Mouse (Mus musculus) right cerebral cortex, postnatal 36 days (tissue): ENCODE results near the gene Fer1l5.

Experiments
- DNase-seq, 2 experiments: peaks; one replicate each; pipeline ENCODE4 v3.0.0; 2022; ENCODE audit warnings: low spot score in 2 of 2, mixed read lengths in 1 of 2

Gene Fer1l5

GRCm38 (mm10) chr1:36432999-36433398 is 60.9 kb downstream of the Fer1l5 start:
- no peak for DNase-seq

DNA sequence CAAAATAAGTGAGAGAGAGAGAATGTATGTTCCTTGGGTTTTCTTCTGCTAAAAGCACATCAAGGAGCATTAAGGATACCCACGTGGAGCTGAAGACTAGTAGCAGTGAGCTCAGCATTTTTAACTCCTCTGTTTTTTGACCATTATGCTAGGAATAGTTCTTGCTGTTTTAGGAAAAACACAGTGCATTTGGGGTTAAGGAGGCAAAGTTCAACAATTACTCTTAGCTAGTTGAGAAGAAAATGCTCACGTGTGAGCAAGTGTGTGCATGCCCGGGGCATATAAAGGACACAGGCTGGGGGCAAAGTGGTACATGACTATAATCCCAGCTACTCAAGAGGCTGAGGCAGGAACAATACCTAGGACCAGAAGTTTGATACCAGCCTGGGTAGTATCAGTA is 61.5 kb downstream of the Fer1l5 start:
- DNase-seq, result no peak

DNA sequence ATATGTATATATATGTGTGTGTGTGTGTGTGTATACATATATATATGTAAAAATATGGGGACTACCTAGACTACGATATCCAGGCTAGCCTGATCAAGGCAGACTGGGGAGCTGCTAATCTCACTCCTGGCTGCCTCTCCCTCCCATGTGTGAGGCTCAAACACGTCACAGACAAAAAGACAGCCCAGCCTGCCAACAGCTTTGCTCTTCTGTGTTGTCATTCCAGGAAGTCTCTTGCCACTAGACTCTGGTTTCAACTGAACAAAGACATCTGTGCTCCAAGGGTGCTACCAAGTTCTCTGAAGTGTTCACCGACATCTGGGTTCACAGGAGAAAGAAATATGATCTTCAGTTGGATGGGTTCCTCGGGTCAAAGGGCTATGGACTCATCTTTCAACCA is 63.0 kb downstream of the Fer1l5 start:
- DNase-seq, result no peak

DNA sequence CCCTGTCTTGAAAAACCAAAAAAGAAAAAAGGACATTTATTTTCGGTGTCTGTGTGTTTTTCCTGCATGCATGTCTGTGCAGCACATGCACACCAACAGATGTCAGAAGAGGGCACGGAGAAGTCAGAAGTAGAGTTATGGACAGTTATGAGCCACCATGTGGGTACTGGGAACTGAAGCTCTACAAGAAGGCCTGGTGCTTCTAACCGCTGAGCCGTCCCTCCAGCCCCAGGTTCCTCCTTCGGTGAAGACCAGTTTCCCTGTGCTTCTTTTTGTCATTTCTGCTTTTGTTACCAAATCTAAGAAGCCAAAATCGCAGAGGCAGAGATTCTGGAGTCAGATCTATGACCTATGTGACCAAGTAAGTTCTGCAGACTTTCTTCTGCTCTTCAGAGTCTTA is 64.4 kb downstream of the Fer1l5 start:
- DNase-seq, result no peak

DNA sequence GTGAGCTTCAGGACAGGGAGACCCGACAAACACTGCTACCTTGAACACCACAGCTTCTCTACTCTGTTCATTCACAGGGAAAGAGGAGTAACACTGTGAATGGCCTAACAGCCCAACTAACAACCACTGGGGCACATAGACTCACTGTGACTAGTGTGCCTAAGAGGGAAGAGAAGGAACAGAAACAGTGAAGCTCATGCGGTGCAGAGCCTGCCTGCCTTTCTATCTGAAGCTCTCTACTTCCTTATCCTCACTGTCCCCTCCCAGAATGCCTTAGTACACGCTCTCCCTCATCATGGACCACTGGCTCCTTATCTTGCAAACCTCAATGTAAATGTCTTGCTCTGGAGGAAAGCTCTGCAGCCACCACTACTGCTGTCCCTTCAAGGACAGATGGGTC is 65.1 kb downstream of the Fer1l5 start:
- no peak for DNase-seq

- DNase-seq, result peak; percentile 39 to 50
Observed at GRCm38 (mm10) chr1:36441101-36441500, 69.0 kb downstream of the Fer1l5 start.

DNA sequence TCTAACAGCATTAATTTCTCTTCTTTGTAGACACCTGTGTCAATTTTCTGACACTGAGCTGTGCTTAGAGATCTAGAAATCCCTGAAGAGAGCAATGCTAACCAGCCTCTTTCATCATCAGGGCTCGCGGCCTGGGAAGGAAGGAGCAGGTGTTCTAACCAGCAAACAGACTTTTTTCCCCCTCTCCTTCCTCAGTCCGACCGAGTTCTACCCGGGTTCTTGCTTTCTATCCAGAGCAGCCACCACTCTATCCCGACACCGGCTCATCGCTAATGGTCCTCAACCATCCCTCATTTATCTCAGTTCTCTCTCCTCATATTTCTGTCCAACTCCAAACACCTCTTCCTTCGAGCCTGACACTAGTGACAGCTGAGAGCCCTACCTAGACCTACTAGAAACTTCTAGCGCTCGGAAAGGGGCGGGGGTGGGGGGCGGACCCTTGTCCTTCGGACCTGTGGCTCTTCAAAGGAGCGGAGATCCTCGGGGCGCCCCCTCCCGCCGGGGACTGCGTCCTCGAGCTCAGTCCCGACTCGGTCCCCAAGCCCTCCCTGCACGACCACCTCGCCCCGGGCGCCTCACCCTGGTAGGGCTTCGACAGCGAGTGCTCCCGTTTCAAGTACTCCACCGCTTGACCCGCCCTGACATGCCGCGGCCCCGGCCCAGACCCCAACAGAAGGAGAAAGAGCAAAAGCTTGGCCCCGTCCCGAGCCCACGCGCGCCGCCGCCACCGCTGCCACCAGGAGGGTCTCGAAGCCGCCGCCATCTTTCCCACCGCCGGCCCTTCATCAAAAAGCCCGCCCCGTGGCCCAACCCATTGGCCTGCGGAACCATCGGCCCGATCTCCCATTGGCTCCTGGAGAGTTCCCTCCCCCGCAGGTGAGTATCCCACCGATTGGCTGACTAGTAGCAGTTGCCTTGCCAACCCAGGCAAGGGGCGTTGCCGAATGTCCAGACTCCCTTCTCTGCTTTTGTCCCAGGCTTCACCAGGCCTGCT is 72.7 kb downstream of the Fer1l5 start, which contains the start of gene Lman2l:
Gene Lman2l, minus strand, starts transcription at position 801 of the 994 bp plus-strand sequence.
- peak; percentile 98 for DNase-seq

DNA sequence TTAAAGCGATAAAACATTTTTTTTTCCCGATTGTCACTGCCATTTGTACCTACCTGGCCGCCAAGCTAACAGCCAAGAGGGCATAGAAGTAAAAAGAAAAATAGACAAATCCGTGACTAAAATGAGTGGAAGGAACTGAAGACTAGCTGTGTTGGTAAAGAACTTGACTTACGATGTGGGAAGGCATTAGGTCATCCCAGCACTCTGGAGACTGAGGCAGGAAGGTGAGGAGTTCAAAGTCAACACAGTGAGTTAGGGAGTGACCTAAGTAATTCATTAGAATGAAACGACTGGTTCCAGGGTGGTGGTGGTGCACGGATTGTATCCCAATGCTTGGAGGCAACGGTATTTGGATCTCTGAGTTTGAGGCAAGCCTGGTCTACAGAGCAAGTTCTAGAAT is 73.4 kb downstream of the Fer1l5 start:
- DNase-seq, result no peak

DNA sequence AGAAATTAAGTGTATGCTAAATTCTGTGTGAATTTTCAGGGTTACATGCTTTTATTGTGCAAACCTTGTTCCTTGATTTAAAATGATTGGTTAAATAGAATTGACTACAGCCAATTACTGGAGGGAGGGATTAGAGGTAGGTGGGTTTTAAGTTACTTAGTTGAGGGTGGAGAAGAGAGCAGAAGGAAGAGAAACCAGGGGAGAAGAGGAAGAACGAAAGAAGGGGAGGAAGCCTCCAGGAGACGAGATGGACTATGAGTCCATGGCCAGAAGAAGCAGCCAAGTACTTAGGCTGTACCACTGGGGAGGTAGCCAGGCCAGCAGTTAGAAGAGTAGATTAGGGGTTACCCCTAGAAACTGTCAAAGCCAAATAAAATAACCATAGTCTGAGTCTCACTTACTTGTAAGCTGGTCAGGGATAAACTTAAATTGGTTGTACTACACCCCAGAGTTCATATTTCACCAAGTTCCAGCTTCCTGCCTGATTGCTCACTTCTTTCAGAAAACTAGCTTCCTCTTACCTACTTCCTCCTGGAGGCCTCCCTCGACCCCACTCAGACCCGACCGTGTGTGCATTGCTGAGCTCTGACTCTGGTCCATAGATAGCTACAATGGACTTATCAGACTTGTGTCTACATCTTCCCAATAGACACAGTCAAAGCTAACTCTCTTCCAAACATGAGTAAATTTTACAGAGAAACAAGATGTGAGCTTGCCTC is 74.2 kb downstream of the Fer1l5 start:
- no peak for DNase-seq

GRCm38 (mm10) chr1:36446841-36447240 is 74.8 kb downstream of the Fer1l5 start:
- DNase-seq, result no peak

DNA sequence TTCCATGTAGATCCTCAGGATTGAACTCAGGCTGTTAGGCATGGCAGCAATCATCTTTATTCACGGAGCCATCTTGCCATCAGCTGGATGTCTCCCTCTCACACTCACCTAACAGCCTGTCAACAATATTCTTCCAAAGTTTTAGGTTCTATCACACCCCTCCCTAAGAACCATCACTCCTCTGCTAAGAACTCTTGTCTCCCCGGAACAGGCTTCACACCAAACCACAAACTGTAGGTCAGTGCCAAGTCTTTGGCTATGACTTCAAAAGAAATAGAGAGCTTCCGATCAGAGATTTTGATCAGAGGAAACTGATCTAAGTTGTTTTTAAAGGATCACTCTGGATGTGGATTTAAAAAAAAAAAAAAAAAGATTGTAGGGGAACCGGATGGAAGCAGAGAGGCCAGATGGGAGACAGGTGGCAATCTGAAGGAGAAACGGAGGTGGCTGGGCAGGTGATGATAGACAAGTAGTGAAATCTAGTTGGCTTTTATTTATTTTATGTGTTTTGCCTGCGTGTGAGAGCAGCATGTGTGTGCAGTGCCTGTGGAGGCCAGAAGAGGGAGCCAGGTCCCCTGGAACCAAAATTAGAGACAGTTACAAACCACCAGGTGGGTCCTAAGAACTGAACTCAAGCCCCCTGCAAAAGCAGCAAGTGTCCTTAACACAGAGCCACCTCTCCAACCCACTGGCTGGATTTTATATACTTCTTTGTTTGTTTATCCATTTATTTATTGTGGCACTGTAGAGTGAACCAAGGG is 82.1 kb downstream of the Fer1l5 start:
- no peak for DNase-seq

GRCm38 (mm10) chr1:36457388-36458014 is 85.4 kb downstream of the Fer1l5 start:
- DNase-seq, result no peak

- no peak for DNase-seq
Observed at GRCm38 (mm10) chr1:36458169-36458568, 86.1 kb downstream of the Fer1l5 start.

DNA sequence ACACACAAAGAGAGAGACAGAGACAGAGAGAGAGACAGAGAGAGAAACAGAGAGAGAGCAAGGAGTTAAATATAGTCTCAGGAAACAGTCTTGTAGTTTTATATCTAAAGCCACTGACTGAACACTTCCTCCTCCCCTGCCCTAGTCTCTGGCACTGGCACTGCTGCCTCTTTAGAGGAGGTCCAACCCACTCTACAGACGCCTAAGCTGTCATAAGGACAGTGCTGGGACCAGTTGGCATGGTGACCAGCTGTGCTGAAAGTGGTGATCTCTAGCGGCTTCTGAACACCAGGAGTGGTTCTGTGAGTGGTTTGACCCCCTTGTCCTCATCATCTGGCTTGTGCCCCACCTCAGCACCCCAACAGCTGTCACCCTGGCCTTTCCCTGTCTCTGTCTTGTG is 89.7 kb downstream of the Fer1l5 start:
- DNase-seq, result no peak

DNA sequence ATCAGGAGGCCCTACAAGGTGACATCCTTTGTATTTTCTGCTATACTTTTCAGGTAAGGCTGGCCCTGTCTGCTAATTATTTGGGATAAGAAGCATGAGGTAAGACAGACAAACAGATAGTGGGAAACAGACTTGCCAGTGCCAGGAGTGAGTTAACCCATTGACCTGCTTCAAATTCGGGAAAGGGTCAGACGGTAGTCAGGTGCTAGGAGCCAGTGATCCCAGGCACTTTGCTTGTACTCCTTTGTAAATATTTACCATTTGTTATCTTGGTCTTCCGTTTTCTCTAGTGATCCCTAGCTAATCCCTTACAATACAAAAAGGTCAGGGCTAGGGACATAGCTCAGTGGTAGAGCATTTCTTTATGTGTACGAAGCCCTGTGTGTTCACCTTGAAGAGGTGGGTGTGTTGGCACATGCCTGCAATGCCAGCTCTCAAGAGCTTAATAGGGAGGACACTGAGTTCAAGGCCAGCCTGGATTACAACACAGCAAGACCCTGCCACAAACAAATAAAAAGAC is 93.6 kb downstream of the Fer1l5 start:
- no peak for DNase-seq

DNA sequence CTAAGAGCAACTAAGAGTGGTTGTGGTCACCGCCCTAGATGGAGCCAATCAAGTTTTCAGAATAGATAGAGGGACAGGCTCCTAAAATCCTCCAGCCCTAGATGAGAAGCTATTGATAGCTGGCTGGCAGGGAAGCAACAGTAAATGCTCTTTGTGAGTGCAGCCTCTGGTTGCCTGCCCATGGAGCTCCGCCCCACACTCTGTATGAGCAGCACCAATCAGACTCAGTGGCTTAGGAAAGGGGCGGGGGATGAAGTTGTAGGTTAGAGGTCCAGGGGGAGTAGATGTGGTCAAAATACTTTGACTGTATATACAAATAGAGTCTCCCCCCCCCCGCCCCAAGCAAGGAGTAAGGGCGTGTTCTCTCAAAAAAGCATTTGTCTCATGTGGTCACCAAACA is 95.4 kb downstream of the Fer1l5 start:
- DNase-seq, result no peak

GRCm38 (mm10) chr1:36469811-36470444 is 97.8 kb downstream of the Fer1l5 start:
- no peak for DNase-seq

GRCm38 (mm10) chr1:36471181-36472105 is 99.4 kb downstream of the Fer1l5 start, which contains the start of gene Cnnm4:
TSS of gene Cnnm4 (plus strand) at chr1:36471620.
- DNase-seq, result peak; percentile 79 to 83
